Mouse (Mus musculus): ENCODE data around the gene Zfp326.

- TF ChIP-seq POLR2A (IDR thresholded peaks at IDR 0.05; ENCODE audit: low read depth, low read length) (no peak), CTCF (conservative IDR thresholded peaks at IDR 0.05; ENCODE audit: insufficient read depth, insufficient read length, low read depth, low read length) (no peak)
These were observed 47.3 kb upstream of the Zfp326 start for GRCm38 (mm10) chr5:105829008-105829586.
